Mouse (Mus musculus) spleen, postnatal 4 days (tissue): ENCODE measurements around the gene Nacad.
"Not testable (repeated sequence)": the region's sequence is repeated elsewhere in the genome, so short reads cannot be mapped to it uniquely, and the experiment has no call there.

ENCODE experiments used
- DNase-seq, 2 experiments: peaks; one replicate each; pipeline ENCODE4 v3.0.0; 2022; ENCODE audit warnings: low spot score in 2 of 2

Nacad gene

GRCm38 (mm10) chr11:6605491-6606399, at the start of gene Nacad:
Gene Nacad (minus strand): TSS chr11:6606053.
- no peak for DNase-seq

GRCm38 (mm10) chr11:6654903-6655302, 49.0 kb upstream of the Nacad start:
- peak; percentile 68 to 91 for DNase-seq

DNA sequence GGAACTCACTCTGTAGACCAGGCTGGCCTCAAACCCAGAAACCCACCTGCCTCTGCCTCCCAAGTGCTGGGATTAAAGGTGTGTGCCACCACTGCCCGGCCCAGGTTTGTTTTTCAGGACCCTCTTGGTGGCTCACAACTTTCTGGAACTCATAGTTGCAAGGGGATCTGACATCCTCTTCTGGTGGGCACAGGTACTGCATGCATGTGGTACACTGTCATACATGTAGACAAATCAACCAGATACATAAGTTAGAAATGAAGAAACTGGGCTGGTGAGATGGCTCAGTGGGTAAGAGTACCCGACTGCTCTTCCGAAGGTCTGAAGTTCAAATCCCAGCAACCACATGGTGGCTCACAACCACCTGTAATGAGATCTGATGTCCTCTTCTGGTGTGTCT, 47.1 kb upstream of the Nacad start:
- not testable (repeated sequence) for DNase-seq

DNA sequence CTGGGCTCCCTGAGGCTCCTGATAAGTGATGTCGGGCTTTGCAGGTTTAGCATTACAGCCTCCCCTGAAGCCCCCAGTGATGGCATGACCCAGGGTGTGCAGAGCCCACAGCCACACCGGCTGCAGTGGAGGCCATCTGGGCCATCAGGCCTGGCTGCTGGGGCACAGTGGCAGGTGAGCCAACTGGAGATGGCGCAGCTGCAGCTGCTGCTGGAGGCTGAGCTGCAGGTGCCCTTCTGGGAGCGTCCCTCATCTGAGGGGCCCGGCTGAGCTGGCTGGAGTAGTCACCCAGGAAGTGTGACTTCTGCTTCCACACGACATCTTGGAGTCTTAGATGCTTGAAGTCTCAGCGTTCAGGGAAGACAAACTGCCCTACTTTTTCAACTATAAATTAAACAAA, 44.7 kb upstream of the Nacad start:
- no peak for DNase-seq

GRCm38 (mm10) chr11:6647831-6648724, 42.2 kb upstream of the Nacad start:
- DNase-seq: no peak

GRCm38 (mm10) chr11:6644566-6644965, 38.7 kb upstream of the Nacad start:
- no peak for DNase-seq

- no peak for DNase-seq
Measured at GRCm38 (mm10) chr11:6639072-6639471, 33.2 kb upstream of the Nacad start.

GRCm38 (mm10) chr11:6638537-6638936, 32.7 kb upstream of the Nacad start, which contains the start of gene Wap:
Gene Wap (minus strand): TSS chr11:6638637.
- DNase-seq: no peak

- DNase-seq: no peak
Measured at GRCm38 (mm10) chr11:6636150-6636549, 30.3 kb upstream of the Nacad start.

DNA sequence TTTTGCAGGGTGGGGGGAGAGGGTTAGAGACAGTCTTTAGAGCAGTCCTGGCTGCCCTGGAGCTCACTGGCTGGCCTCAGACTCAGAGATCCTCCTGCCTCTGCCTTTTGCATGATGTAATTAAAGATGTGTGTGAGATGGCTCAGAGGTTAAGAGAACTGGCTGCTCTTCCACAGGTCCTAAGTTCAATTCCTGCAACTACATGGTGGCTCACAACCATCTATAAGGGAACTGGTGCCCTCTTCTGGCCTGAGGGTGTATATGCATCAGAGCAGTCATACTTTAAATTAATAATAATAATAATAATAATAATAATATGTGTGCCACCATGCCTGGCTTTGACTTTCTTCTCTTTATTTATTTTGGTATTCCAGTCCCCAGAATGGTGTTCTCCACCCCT, 23.8 kb upstream of the Nacad start:
- DNase-seq: peak; percentile 43 to 75

DNA sequence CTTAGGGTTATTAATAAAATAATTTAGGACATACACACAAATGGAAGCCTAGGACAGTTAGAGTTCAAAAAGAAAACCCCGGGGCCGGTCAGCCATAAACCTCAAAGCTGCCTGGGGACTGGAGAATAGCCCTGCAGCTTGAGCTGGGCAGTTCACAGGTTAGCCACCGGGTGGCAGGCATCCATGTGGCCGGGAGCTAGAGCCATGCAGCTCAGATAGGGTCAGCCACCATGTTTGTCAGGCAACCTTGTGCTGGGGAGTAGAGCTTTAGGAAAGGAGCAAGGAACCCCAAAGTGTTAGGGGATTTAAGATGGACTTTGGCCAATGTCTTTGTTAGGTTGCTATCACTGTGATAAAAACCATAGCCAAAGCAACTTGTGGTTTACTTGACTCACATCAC, 22.7 kb upstream of the Nacad start:
- peak; percentile 73 to 86 for DNase-seq

GRCm38 (mm10) chr11:6627731-6628130, 21.9 kb upstream of the Nacad start:
- no peak for DNase-seq

- DNase-seq: no peak
Measured at GRCm38 (mm10) chr11:6626388-6626772, 20.5 kb upstream of the Nacad start.

DNA sequence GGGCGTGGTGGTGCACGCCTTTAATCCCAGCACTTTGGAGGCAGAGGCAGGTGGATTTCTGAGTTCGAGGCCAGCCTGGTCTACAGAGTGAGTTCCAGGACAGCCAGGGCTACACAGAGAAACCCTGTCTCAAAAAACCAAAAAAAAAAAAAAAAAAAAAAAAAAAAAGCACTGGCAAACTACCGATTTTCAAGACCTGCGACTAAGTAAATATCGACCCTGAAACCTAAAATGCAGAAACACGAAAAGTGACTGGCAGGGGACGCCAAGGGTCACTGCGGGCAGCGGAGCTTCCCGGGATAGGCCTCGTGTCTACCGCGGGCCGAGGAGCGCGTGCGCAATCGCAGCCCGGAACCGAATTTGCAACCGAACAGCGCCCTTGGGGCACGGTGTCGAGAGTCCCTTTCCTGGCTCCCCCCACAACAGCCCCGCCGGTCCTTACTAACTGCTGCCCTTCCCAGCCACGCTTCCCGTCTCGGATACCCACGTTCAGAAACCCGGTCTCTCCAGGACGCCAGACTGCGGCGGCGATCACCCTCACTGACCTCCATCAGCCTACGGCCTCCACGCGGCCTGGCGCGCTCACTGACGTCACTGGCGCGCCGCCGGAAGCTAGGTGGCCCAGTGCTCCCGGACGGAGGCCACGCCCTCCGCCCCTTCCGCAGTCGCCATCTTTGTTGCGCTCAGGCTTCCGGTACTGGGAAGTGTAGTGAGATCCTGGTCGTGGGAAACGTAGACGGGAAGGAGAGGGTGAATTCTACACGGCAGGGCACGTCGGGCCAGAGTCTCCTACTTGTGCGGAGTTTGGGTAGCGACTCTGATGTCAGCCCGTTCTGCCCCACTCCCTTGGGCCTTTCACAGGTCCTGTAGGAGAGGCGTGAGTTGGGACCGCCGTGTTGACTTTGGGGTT, 19.9 kb upstream of the Nacad start, which contains the start of gene Tbrg4:
TSS of gene Tbrg4 (minus strand) at position 590 of the 910 bp plus-strand sequence.
- peak; percentile 90 to 94 for DNase-seq

DNA sequence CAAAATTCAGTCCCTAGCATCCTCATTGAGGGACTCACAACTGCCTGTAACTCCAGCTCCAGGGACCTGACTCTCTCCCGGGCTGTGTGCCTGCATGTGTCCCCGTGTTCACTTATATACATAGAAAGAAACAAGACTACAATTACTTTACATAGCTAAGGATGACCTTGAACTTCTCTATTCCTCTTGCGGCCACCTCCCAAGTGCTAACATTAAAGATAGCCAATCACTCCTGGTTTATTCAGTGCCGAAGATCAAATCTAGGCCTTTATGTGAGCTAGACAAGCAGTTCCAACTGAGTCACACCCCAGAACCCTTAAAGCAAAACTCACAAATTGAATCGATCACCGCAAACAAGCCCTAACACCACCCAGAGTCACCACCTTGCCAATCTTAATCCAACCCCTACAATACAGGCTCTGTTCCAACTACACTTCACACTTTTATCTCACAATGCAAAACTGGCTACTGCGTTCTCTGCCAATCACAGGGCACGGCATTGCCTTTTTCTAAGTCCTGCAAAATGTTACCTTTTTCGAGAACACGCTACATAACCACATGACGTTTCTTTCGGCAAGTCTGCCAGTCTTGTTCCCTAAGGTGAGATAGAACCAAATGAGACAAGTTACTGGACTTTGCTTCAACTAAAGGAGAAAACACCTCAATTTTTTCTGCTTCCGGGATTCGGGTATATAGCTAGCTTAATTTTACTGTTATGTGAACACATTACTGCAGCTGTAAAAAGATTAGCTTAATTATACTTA, 18.9 kb upstream of the Nacad start:
- no peak for DNase-seq

DNA sequence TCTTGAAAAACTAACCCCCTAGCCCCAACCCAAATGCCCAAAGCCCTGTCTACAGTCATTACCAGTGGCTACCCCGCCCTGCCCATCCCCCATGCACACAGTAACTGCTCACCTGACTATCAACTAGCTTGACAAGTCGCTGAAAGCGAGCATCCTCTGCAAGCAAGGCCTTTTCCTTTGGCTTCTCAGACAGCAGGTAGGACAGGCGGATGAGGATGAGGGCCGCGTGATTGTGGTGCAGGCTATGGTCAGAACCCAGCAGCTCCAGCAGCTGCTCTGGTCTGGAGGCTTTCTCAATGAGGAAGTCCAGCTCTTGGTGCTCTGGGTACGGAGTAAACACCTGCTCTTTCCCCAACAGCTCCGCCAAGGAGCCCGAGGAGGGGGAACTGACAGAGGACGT, 17.9 kb upstream of the Nacad start:
- no peak for DNase-seq

GRCm38 (mm10) chr11:6615250-6616205, 9.7 kb upstream of the Nacad start:
- no peak for DNase-seq

- no peak for DNase-seq
Measured at GRCm38 (mm10) chr11:6605021-6605481, 802 bp downstream of the Nacad start.

DNA sequence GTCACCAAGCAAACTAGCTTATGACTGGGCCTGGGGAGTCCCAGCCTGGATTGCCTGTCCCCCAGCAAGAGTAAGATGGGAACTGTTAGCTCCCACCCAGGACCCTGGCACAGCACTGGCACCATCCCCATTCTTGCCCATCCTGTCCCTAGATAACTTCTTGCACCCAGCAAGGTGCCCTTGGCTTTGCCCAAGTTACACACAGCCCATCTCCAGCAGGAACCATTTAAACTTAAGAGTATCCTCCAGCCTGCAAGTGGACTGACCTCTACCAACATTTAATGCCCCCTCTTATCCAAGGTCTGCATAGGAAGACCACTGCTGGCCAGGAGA, 1.3 kb downstream of the Nacad start:
- DNase-seq: no peak
